Mouse (Mus musculus) left cerebral cortex, postnatal 14 days (tissue): ENCODE results near the gene Bhmt2. TPM values are rescaled to one million over a fixed set of nuclear protein-coding genes. Genes with fewer than 3 reads are reported as not detected.

ENCODE experiments used
- DNase-seq, 2 experiments: peaks; one replicate each; pipeline ENCODE4 v3.0.0; 2021 to 2022; ENCODE audit warnings: low spot score in 2 of 2, mixed read lengths in 1 of 2
- intact Hi-C: fragments of 180-260 bp; cut with DNase I; formaldehyde crosslinking; loops from one replicate; pipeline ENCODE4 v1.15.1; 2025
- long read RNA-seq, 2 experiments: library from polyadenylated mRNA; stranded (forward); transcript quantifications; one replicate each; pipeline ENCODE4 v2.0.0; 2021
- total RNA-seq, 2 experiments: library from RNA; stranded (reverse); gene quantifications; 2 replicates each; pipeline ENCODE4 v1.2.3; 2021

Gene Bhmt2
- under 1 TPM; 0.38 to 0.64 TPM for total RNA-seq
- long read RNA-seq, experiment 1 = 0 reads
- long read RNA-seq, experiment 2 = 0 reads

- DNase-seq = no peak
- intact Hi-C loops = no loop called here
These were observed at the start of gene Bhmt2, which contains the start of gene Dmgdh for GRCm38 (mm10) chr13:93674131-93674561. Gene Bhmt2 (minus strand): TSS chr13:93674302. Gene Dmgdh (plus strand): TSS chr13:93674433.

GRCm38 (mm10) chr13:93723455-93723854, 49.4 kb upstream of the Bhmt2 start:
- no peak for DNase-seq
- intact Hi-C loops = loop anchor here (5.0 kb wide), 2 partner anchors 421 to 971 kb away; no protein-coding TSS in a partner anchor

- intact Hi-C loops = loop anchor here (5.0 kb wide), 2 partner anchors 420 to 970 kb away; no protein-coding TSS in a partner anchor
- DNase-seq = peak; percentile 23 to 38
These were observed 47.8 kb upstream of the Bhmt2 start for GRCm38 (mm10) chr13:93721916-93722315.

GRCm38 (mm10) chr13:93718948-93719347, 44.8 kb upstream of the Bhmt2 start:
- peak; percentile 56 to 79 for DNase-seq
- intact Hi-C loops = loop anchor here (2.0 to 10.0 kb wide), 2 partner anchors 104 to 274 kb away; no protein-coding TSS in a partner anchor

- DNase-seq = no peak
- intact Hi-C loops = loop anchor here (10.0 kb wide), 1 partner anchor 272 kb away; no protein-coding TSS in a partner anchor
These were observed 43.0 kb upstream of the Bhmt2 start for GRCm38 (mm10) chr13:93717113-93717512.

- DNase-seq = no peak
- intact Hi-C loops = loop anchor here (10.0 kb wide), 1 partner anchor 269 kb away; no protein-coding TSS in a partner anchor
These were observed 39.7 kb upstream of the Bhmt2 start for GRCm38 (mm10) chr13:93713826-93714225.

GRCm38 (mm10) chr13:93712362-93712761, 38.3 kb upstream of the Bhmt2 start:
- no peak for DNase-seq
- intact Hi-C loops = loop anchor here (10.0 kb wide), 1 partner anchor 268 kb away; no protein-coding TSS in a partner anchor

GRCm38 (mm10) chr13:93711226-93711625, 37.1 kb upstream of the Bhmt2 start:
- intact Hi-C loops = loop anchor here (10.0 kb wide), 1 partner anchor 266 kb away; no protein-coding TSS in a partner anchor
- DNase-seq = no peak

GRCm38 (mm10) chr13:93710325-93710724, 36.2 kb upstream of the Bhmt2 start:
- no peak for DNase-seq
- intact Hi-C loops = loop anchor here (10.0 kb wide), 1 partner anchor 266 kb away; no protein-coding TSS in a partner anchor

GRCm38 (mm10) chr13:93707271-93707670, 33.2 kb upstream of the Bhmt2 start:
- no peak for DNase-seq
- intact Hi-C loops = no loop called here

- intact Hi-C loops = no loop called here
These were observed 31.6 kb upstream of the Bhmt2 start for GRCm38 (mm10) chr13:93705697-93706096.

GRCm38 (mm10) chr13:93698866-93699265, 24.8 kb upstream of the Bhmt2 start:
- DNase-seq = no peak
- intact Hi-C loops = no loop called here

More at GRCm38 (mm10) chr13:93705697-93706096, 31.6 kb upstream of the Bhmt2 start:
- no peak for DNase-seq

- no peak for DNase-seq
- intact Hi-C loops = no loop called here
These were observed 16.7 kb upstream of the Bhmt2 start for GRCm38 (mm10) chr13:93690821-93691220.

- no peak for DNase-seq
- intact Hi-C loops = no loop called here
These were observed 15.5 kb upstream of the Bhmt2 start for GRCm38 (mm10) chr13:93689566-93689965.

- intact Hi-C loops = no loop called here
- no peak for DNase-seq
These were observed 13.2 kb upstream of the Bhmt2 start for GRCm38 (mm10) chr13:93687321-93687720.

- DNase-seq = no peak
These were observed 11.1 kb upstream of the Bhmt2 start for GRCm38 (mm10) chr13:93685226-93685625.

GRCm38 (mm10) chr13:93683336-93683735, 9.2 kb upstream of the Bhmt2 start:
- intact Hi-C loops = no loop called here

More at GRCm38 (mm10) chr13:93685226-93685625, 11.1 kb upstream of the Bhmt2 start:
- intact Hi-C loops = no loop called here

GRCm38 (mm10) chr13:93676864-93677263, 2.8 kb upstream of the Bhmt2 start:
- peak; percentile 8 to 10 for DNase-seq
- intact Hi-C loops = no loop called here

More at GRCm38 (mm10) chr13:93683336-93683735, 9.2 kb upstream of the Bhmt2 start:
- no peak for DNase-seq

GRCm38 (mm10) chr13:93673296-93673695, 806 bp downstream of the Bhmt2 start:
- intact Hi-C loops = no loop called here
- DNase-seq = no peak

GRCm38 (mm10) chr13:93672371-93672770, 1.7 kb downstream of the Bhmt2 start:
- DNase-seq = no peak
- intact Hi-C loops = no loop called here

GRCm38 (mm10) chr13:93667586-93667985, 6.5 kb downstream of the Bhmt2 start:
- intact Hi-C loops = no loop called here
- DNase-seq = no peak
